Mouse (Mus musculus) CH12.LX (cell line): Measurements from ENCODE around the gene Rps27a. TPM values are rescaled to one million over a fixed set of nuclear protein-coding genes. Genes with fewer than 3 reads are reported as not detected.

ENCODE experiments used
- DNase-seq: peaks from one replicate; pipeline ENCODE4 v3.0.0-alpha.2; 2013; ENCODE audit errors: extremely low read depth
- H3K27ac ChIP-seq: 2 replicates; pipeline ENCODE4 v1.5.1; 2012; ENCODE audit warnings: low read depth, mild to moderate bottlenecking, control low read depth, moderate library complexity; ENCODE audit not compliant: insufficient read depth
- H3K27me3 ChIP-seq: replicated peaks from 2 replicates; pipeline ENCODE3; 2012; ENCODE audit warnings: inconsistent platforms
- H3K36me3 ChIP-seq, 2 experiments: replicated peaks in 1 of 2; 2 replicates each; pipeline versions ENCODE3 to v1.6.1; 2012; ENCODE audit warnings: inconsistent platforms in 1 of 2, low read length in 1 of 2, mild to moderate bottlenecking in 1 of 2, mixed read lengths in 1 of 2, moderate library complexity in 1 of 2; ENCODE audit not compliant: control insufficient read depth in 1 of 2, insufficient read depth in 1 of 2
- H3K4me1 ChIP-seq, 2 experiments: 2 replicates each; pipeline ENCODE4 v1.6.1; 2012; ENCODE audit warnings: inconsistent platforms in 1 of 2, moderate library complexity in 1 of 2; ENCODE audit not compliant: insufficient read depth in 2 of 2, control insufficient read depth in 1 of 2
- H3K4me2 ChIP-seq: 2 replicates; pipeline ENCODE4 v1.6.1; 2012; ENCODE audit warnings: low read depth, mild to moderate bottlenecking, control low read depth; ENCODE audit not compliant: poor library complexity, insufficient read depth, severe bottlenecking
- H3K4me3 ChIP-seq, 3 experiments: fragments of 150-350 bp in 1 of 3; sonication (generic) in 1 of 3; replicated peaks in 1 of 3; 2 replicates each; pipeline versions ENCODE3 to v1.5.1; 2011 to 2012; ENCODE audit warnings: low read depth in 2 of 3, low read length in 2 of 3, mild to moderate bottlenecking in 2 of 3, moderate library complexity in 2 of 3, control low read depth in 1 of 3, improper control_type of control experiment in 1 of 3, inconsistent platforms in 1 of 3, mixed read lengths in 1 of 3; ENCODE audit not compliant: poor library complexity in 1 of 3
- H3K79me2 ChIP-seq: replicated peaks from 2 replicates; pipeline ENCODE4 v1.6.1; 2012; ENCODE audit warnings: mild to moderate bottlenecking, moderate library complexity; ENCODE audit not compliant: control insufficient read depth, poor library complexity, insufficient read depth, severe bottlenecking; ENCODE audit errors: extremely low read depth
- H3K9ac ChIP-seq: 2 replicates; pipeline ENCODE4 v1.6.1; 2012; ENCODE audit warnings: low read depth, mild to moderate bottlenecking, control low read depth, moderate library complexity; ENCODE audit not compliant: insufficient read depth
- H3K9me3 ChIP-seq: replicated peaks from 2 replicates; pipeline ENCODE3; 2012; ENCODE audit warnings: low read length, inconsistent platforms, mixed read lengths
- CHD1 ChIP-seq: IDR thresholded peaks from 2 replicates; pipeline ENCODE4 v1.6.1; 2012; ENCODE audit warnings: low read depth, low read length, improper control_type of control experiment, inconsistent platforms
- CTCF ChIP-seq, 2 experiments: IDR thresholded peaks in 1 of 2; conservative IDR thresholded peaks in 1 of 2; 2 replicates each; pipeline ENCODE4 v1.5.1; 2011 to 2012; ENCODE audit warnings: low read depth in 2 of 2, low read length in 2 of 2, improper control_type of control experiment in 1 of 2, inconsistent platforms in 1 of 2, mild to moderate bottlenecking in 1 of 2, moderate library complexity in 1 of 2
- ETS1 ChIP-seq: conservative IDR thresholded peaks from 2 replicates; pipeline ENCODE4 v1.6.1; 2012; ENCODE audit warnings: low read depth, mild to moderate bottlenecking, inconsistent platforms, low read length, improper control_type of control experiment, moderate library complexity
- GABPA ChIP-seq: IDR thresholded peaks from 2 replicates; pipeline ENCODE4 v1.6.1; 2012; ENCODE audit warnings: low read depth, low read length, improper control_type of control experiment, inconsistent platforms; ENCODE audit not compliant: insufficient replicate concordance
- JUN ChIP-seq: IDR thresholded peaks from 2 replicates; pipeline ENCODE4 v1.6.1; 2011; ENCODE audit warnings: low read depth, mild to moderate bottlenecking, low read length, improper control_type of control experiment, moderate library complexity; ENCODE audit not compliant: insufficient read depth
- JUND ChIP-seq: conservative IDR thresholded peaks from 2 replicates; pipeline ENCODE4 v1.6.1; 2011; ENCODE audit warnings: low read depth, low read length, improper control_type of control experiment
- MAFK ChIP-seq: IDR thresholded peaks from 2 replicates; pipeline ENCODE4 v1.6.1; 2011; ENCODE audit warnings: low read length, improper control_type of control experiment; ENCODE audit not compliant: insufficient replicate concordance
- MAZ ChIP-seq: IDR thresholded peaks from 2 replicates; pipeline ENCODE4 v1.6.1; 2012; ENCODE audit warnings: low read depth, mild to moderate bottlenecking, inconsistent platforms, low read length, improper control_type of control experiment, moderate library complexity
- MEF2A ChIP-seq: IDR thresholded peaks from 2 replicates; pipeline ENCODE4 v1.6.1; 2014; ENCODE audit warnings: low read depth, mild to moderate bottlenecking, inconsistent platforms, low read length, improper control_type of control experiment, borderline replicate concordance
- NELFE ChIP-seq: IDR thresholded peaks from 2 replicates; pipeline ENCODE4 v1.6.1; 2011; ENCODE audit warnings: low read depth, low read length, improper control_type of control experiment
- NRF1 ChIP-seq: IDR thresholded peaks from 2 replicates; pipeline ENCODE4 v1.6.1; 2014; ENCODE audit warnings: low read depth, mild to moderate bottlenecking, inconsistent platforms, low read length, improper control_type of control experiment, moderate library complexity
- POLR2A ChIP-seq: IDR thresholded peaks from 2 replicates; pipeline ENCODE4 v1.6.1; 2011; ENCODE audit warnings: low read depth, mild to moderate bottlenecking, improper control_type of control experiment, low read length
- RCOR1 ChIP-seq: conservative IDR thresholded peaks from 2 replicates; pipeline ENCODE4 v1.6.1; 2012; ENCODE audit warnings: low read depth, mild to moderate bottlenecking, inconsistent platforms, low read length, improper control_type of control experiment
- SIN3A ChIP-seq: IDR thresholded peaks from 2 replicates; pipeline ENCODE4 v1.6.1; 2012; ENCODE audit warnings: low read length, improper control_type of control experiment, inconsistent platforms
- SMC3 ChIP-seq: IDR thresholded peaks from 2 replicates; pipeline ENCODE4 v1.6.1; 2011; ENCODE audit warnings: low read depth, low read length, improper control_type of control experiment
- TCF12 ChIP-seq: IDR thresholded peaks from 2 replicates; pipeline ENCODE4 v1.6.1; 2014; ENCODE audit warnings: low read depth, mild to moderate bottlenecking, inconsistent platforms, low read length, improper control_type of control experiment
- UBTF ChIP-seq: IDR thresholded peaks from 2 replicates; pipeline ENCODE4 v1.6.1; 2012; ENCODE audit warnings: low read depth, mild to moderate bottlenecking, inconsistent platforms, low read length, improper control_type of control experiment, moderate library complexity
- ZKSCAN1 ChIP-seq: IDR thresholded peaks from 2 replicates; pipeline ENCODE4 v1.6.1; 2012; ENCODE audit warnings: low read depth, inconsistent platforms, low read length, improper control_type of control experiment, borderline replicate concordance
- dilution Hi-C: fragments of 300-500 bp; cut with MboI; formaldehyde crosslinking; loops from 2 replicates; pipeline ENCODE4 v1.14.3; 2020; ENCODE audit warnings: low sequenced_read_pairs; ENCODE audit not compliant: extremely low pct_unique_long_range_greater_than_20kb, extremely low pct_ligation_motif_present
- in situ Hi-C: fragments of 300-500 bp; cut with MboI; formaldehyde crosslinking; loops from 3 replicates; pipeline ENCODE4 v1.14.3; 2019; ENCODE audit warnings: low sequenced_read_pairs, low pct_ligation_motif_present, low pct_unique_long_range_greater_than_20kb, mixed read lengths
- polyA plus RNA-seq: library from polyadenylated mRNA; unstranded; fragments of >175 nt; gene quantifications from 2 replicates; pipeline ENCODE4 v1.2.1, GENCODE M21; 2012; ENCODE audit warnings: low read depth; ENCODE audit not compliant: insufficient read length
- total RNA-seq, 2 experiments: library from RNA; depleted of rRNA; stranded (reverse); fragments of 300-350 nt in 1 of 2; fragments of >200 nt in 1 of 2; gene quantifications; 2 replicates each; pipeline ENCODE4 v1.2.3; 2012 to 2014

Rps27a gene
- total and polyA plus RNA-seq, 3 experiments = 2,619 to 3,767 (median 2,733) TPM

GRCm38 (mm10) chr11:29503948-29504893 is 43.7 kb downstream of the Rps27a start:
- no peaks in the 10 kb centered on the region for H3K9me3 ChIP-seq
- no peaks in the 10 kb centered on the region; the same call in 1 of the 2 replicates for H3K79me2 ChIP-seq
- H3K4me3 ChIP-seq = no peak overlapping the region
- no peak overlapping the region for H3K4me2 ChIP-seq
- TF ChIP-seq SMC3 = no peak
- TF ChIP-seq NELFE = no peak
- no peak for TF ChIP-seq TCF12
- no peak for TF ChIP-seq SIN3A
- TF ChIP-seq ZKSCAN1 = no peak
- TF ChIP-seq ETS1 = no peak
- TF ChIP-seq, all 38 proteins: peak for 0
- in situ Hi-C loops (no loop called here), dilution Hi-C loops (no loop called here)
- Histone ChIP-seq H3K27ac (no peak overlapping the region), H3K36me3 (peaks cover 28 to 57% of the 10 kb centered on the region in 2 experiments), H3K9ac (no peak overlapping the region), H3K27me3 (no peaks in the 10 kb centered on the region), H3K4me1 (no peaks in the 10 kb centered on the region)
- DNase-seq = no peak

GRCm38 (mm10) chr11:29496962-29497361 is 50.9 kb downstream of the Rps27a start:
- no peak overlapping the region for H3K27ac ChIP-seq
- in situ Hi-C loops (no loop called here), dilution Hi-C loops (no loop called here)
- no peaks in the 10 kb centered on the region; the same call in 1 of the 2 replicates for H3K79me2 ChIP-seq
- no peaks in the 10 kb centered on the region for H3K9me3 ChIP-seq
- H3K4me2 ChIP-seq = no peak overlapping the region
- TF ChIP-seq JUND = no peak
- TF ChIP-seq POLR2A = no peak
- no peak for TF ChIP-seq ZKSCAN1
- no peak for TF ChIP-seq GABPA
- TF ChIP-seq JUN = no peak
- TF ChIP-seq MAZ = no peak
- no peak for TF ChIP-seq CTCF (conservative IDR thresholded peaks at IDR 0.05 in 1 of 2, IDR thresholded peaks at IDR 0.05 in 1 of 2; ENCODE audit: low read depth in 2 of 2, low read length in 2 of 2)
- no peak for TF ChIP-seq MEF2A
- TF ChIP-seq RCOR1 = no peak
- TF ChIP-seq NRF1 = no peak
- TF ChIP-seq TCF12 = no peak
- TF ChIP-seq CHD1 = no peak
- TF ChIP-seq MAFK = no peak
- TF ChIP-seq UBTF = no peak
- no peak overlapping the region for H3K4me3 ChIP-seq
- H3K36me3 ChIP-seq = peaks cover 30 to 58% of the 10 kb centered on the region in 2 experiments
- no peaks in the 10 kb centered on the region for H3K27me3 ChIP-seq
- no peak for DNase-seq
- no peaks in the 10 kb centered on the region for H3K4me1 ChIP-seq
- H3K9ac ChIP-seq = no peak overlapping the region

Other genes with a start within 250 kb of the Rps27a start
- gene Ccdc88a, start 174.5 kb downstream of the Rps27a start, total RNA-seq (2012; rRNA removed) = 13.5 and 13.7 TPM in 2 replicates
- gene Ccdc88a, start 174.5 kb downstream of the Rps27a start, total RNA-seq (2014; rRNA removed) = 15.2 and 16.8 TPM in 2 replicates
- gene Ccdc88a, start 174.5 kb downstream of the Rps27a start, polyA plus RNA-seq = 21.9 and 26.1 TPM in 2 replicates
- 23.8 and 30.9 TPM in 2 replicates for gene Prorsd1, start 33.1 kb downstream of the Rps27a start, total RNA-seq (2012; rRNA removed)
- gene Prorsd1, start 33.1 kb downstream of the Rps27a start, total RNA-seq (2014; rRNA removed) = 63.9 and 75.7 TPM in 2 replicates
- gene Prorsd1, start 33.1 kb downstream of the Rps27a start, polyA plus RNA-seq = 38.4 and 42.4 TPM in 2 replicates
- 38.3 and 41.6 TPM in 2 replicates for gene Mtif2, start 21.7 kb downstream of the Rps27a start, total RNA-seq (2012; rRNA removed)
- 68.9 and 84.0 TPM in 2 replicates for gene Mtif2, start 21.7 kb downstream of the Rps27a start, total RNA-seq (2014; rRNA removed)
- gene Mtif2, start 21.7 kb downstream of the Rps27a start, polyA plus RNA-seq = 41.7 and 47.0 TPM in 2 replicates
- gene Clhc1, start 159 bp downstream of the Rps27a start, total RNA-seq (2012; rRNA removed) = 2.6 and 3.9 TPM in 2 replicates
- 6.5 and 7.4 TPM in 2 replicates for gene Clhc1, start 159 bp downstream of the Rps27a start, total RNA-seq (2014; rRNA removed)
- 6.1 and 6.3 TPM in 2 replicates for gene Clhc1, start 159 bp downstream of the Rps27a start, polyA plus RNA-seq
- gene Rtn4, start 144.8 kb upstream of the Rps27a start, total RNA-seq (2012; rRNA removed) = 95.8 and 106 TPM in 2 replicates
- 168 and 182 TPM in 2 replicates for gene Rtn4, start 144.8 kb upstream of the Rps27a start, total RNA-seq (2014; rRNA removed)
- gene Rtn4, start 144.8 kb upstream of the Rps27a start, polyA plus RNA-seq = 210 and 224 TPM in 2 replicates